Mouse (Mus musculus): Measurements from ENCODE around the gene Lpar4.

Gene Lpar4

GRCm38 (mm10) chrX:106920175-106920827 is at the start of gene Lpar4:
TSS of gene Lpar4 (plus strand) at chrX:106920625.
- DNase-seq (ENCODE audit: low spot score in 2 of 2), result no peak

- DNase-seq (ENCODE audit: low spot score in 2 of 2), result no peak
Measured at GRCm38 (mm10) chrX:106871426-106871825, 49.0 kb upstream of the Lpar4 start.

- no peak for DNase-seq (ENCODE audit: low spot score in 2 of 2)
Measured at GRCm38 (mm10) chrX:106871894-106872293, 48.5 kb upstream of the Lpar4 start.

GRCm38 (mm10) chrX:106872315-106872714 is 48.1 kb upstream of the Lpar4 start:
- DNase-seq (ENCODE audit: low spot score in 2 of 2), result no peak

GRCm38 (mm10) chrX:106897707-106898275 is 22.6 kb upstream of the Lpar4 start:
- DNase-seq (ENCODE audit: low spot score in 2 of 2), result no peak

GRCm38 (mm10) chrX:106920828-106921619 is 599 bp downstream of the Lpar4 start:
- DNase-seq (ENCODE audit: low spot score in 2 of 2), result no peak

- no peak for DNase-seq (ENCODE audit: low spot score in 2 of 2)
Measured at GRCm38 (mm10) chrX:106924572-106924971, 4.1 kb downstream of the Lpar4 start.

- no peak for DNase-seq (ENCODE audit: low spot score in 2 of 2)
Measured at GRCm38 (mm10) chrX:106939326-106939725, 18.9 kb downstream of the Lpar4 start.

- no peak for DNase-seq (ENCODE audit: low spot score in 2 of 2)
Measured at GRCm38 (mm10) chrX:106950558-106950957, 30.1 kb downstream of the Lpar4 start.

- DNase-seq (ENCODE audit: low spot score in 2 of 2), result no peak
Measured at GRCm38 (mm10) chrX:106951016-106951415, 30.6 kb downstream of the Lpar4 start.

- DNase-seq (ENCODE audit: low spot score in 2 of 2), result no peak
Measured at GRCm38 (mm10) chrX:106953840-106954239, 33.4 kb downstream of the Lpar4 start.

- no peak for DNase-seq (ENCODE audit: low spot score in 2 of 2)
Measured at GRCm38 (mm10) chrX:106962233-106962632, 41.8 kb downstream of the Lpar4 start.

- DNase-seq (ENCODE audit: low spot score in 2 of 2), result no peak
Measured at GRCm38 (mm10) chrX:106964326-106964725, 43.9 kb downstream of the Lpar4 start.

Data from spleen, postnatal 36 days (tissue).